Mouse (Mus musculus): Measurements from ENCODE around the gene Klhl7.

GRCm38 (mm10) chr5:24100106-24100809 is at the start of gene Klhl7:
- TF ChIP-seq CTCF (conservative IDR thresholded peaks at IDR 0.05; ENCODE audit: low read length) (no peak), NANOG (IDR thresholded peaks at IDR 0.05; ENCODE audit: borderline replicate concordance, low read length) (no peak)

Measured in E14TG2a.4 (cell line).